Mouse (Mus musculus) MEL (cell line): Measurements from ENCODE around the gene Dglucy. TPM values are rescaled to one million over a fixed set of nuclear protein-coding genes. Genes with fewer than 3 reads are reported as not detected.

Experiments
- DNase-seq: peaks from one replicate; pipeline ENCODE4 v3.0.0; 2011; ENCODE audit warnings: low read depth, low spot score
- H3K27ac ChIP-seq: 2 replicates; pipeline ENCODE4 v1.5.1; 2012; ENCODE audit warnings: low read depth, mild to moderate bottlenecking, control low read depth, low read length, moderate library complexity; ENCODE audit not compliant: control insufficient read depth
- H3K27me3 ChIP-seq, 2 experiments: fragments of 150-350 bp in 1 of 2; sonication (generic) in 1 of 2; 2 replicates each; pipeline ENCODE4 v1.6.1; 2012; ENCODE audit warnings: low read length in 2 of 2, mild to moderate bottlenecking in 2 of 2, improper control_type of control experiment in 1 of 2, moderate library complexity in 1 of 2; ENCODE audit not compliant: insufficient read depth in 2 of 2, control insufficient read depth in 1 of 2
- H3K36me3 ChIP-seq, 2 experiments: 2 replicates each; pipeline ENCODE4 v1.6.1; 2012 to 2014; ENCODE audit warnings: low read length in 2 of 2, improper control_type of control experiment in 1 of 2, inconsistent platforms in 1 of 2, mild to moderate bottlenecking in 1 of 2; ENCODE audit not compliant: insufficient read depth in 2 of 2, control insufficient read depth in 1 of 2
- H3K4me1 ChIP-seq, 2 experiments: fragments of 150-350 bp in 1 of 2; sonication (generic) in 1 of 2; 2 replicates each; pipeline ENCODE4 v1.6.1; 2012; ENCODE audit warnings: low read length in 2 of 2, improper control_type of control experiment in 1 of 2, mild to moderate bottlenecking in 1 of 2; ENCODE audit not compliant: insufficient read depth in 2 of 2, control insufficient read depth in 1 of 2
- H3K4me3 ChIP-seq, 2 experiments: fragments of 150-350 bp in 1 of 2; sonication (generic) in 1 of 2; 2 replicates each; pipeline ENCODE4 v1.5.1; 2012; ENCODE audit warnings: low read depth in 2 of 2, low read length in 2 of 2, mild to moderate bottlenecking in 2 of 2, moderate library complexity in 2 of 2, control low read depth in 1 of 2, improper control_type of control experiment in 1 of 2; ENCODE audit not compliant: control insufficient read depth in 1 of 2, insufficient read depth in 1 of 2
- H3K79me2 ChIP-seq: 2 replicates; pipeline ENCODE4 v1.6.1; 2012; ENCODE audit warnings: mild to moderate bottlenecking, low read length, moderate library complexity; ENCODE audit not compliant: control insufficient read depth, poor library complexity, insufficient read depth
- H3K9ac ChIP-seq: 2 replicates; pipeline ENCODE4 v1.6.1; 2012; ENCODE audit warnings: low read depth, mild to moderate bottlenecking, control low read depth, low read length, moderate library complexity; ENCODE audit not compliant: control insufficient read depth, poor library complexity, severe bottlenecking
- H3K9me3 ChIP-seq: fragments of 150-350 bp; sonication (generic); replicated peaks from 2 replicates; pipeline ENCODE4 v1.6.1; 2012; ENCODE audit warnings: mild to moderate bottlenecking, low read length, improper control_type of control experiment, moderate library complexity; ENCODE audit not compliant: insufficient read depth
- BHLHE40 ChIP-seq: IDR thresholded peaks from 2 replicates; pipeline ENCODE4 v1.6.1; 2012; ENCODE audit warnings: low read depth, mild to moderate bottlenecking, inconsistent platforms, low read length, improper control_type of control experiment, borderline replicate concordance
- CTCF ChIP-seq, 3 experiments: IDR thresholded peaks in 2 of 3; conservative IDR thresholded peaks in 1 of 3; 2 replicates each; pipeline ENCODE4 v1.5.1; 2011 to 2012; ENCODE audit warnings: low read length in 3 of 3, low read depth in 2 of 3, mild to moderate bottlenecking in 2 of 3, improper control_type of control experiment in 1 of 3, inconsistent platforms in 1 of 3, mixed read lengths in 1 of 3, moderate library complexity in 1 of 3; ENCODE audit not compliant: control insufficient read depth in 1 of 3, insufficient read depth in 1 of 3, poor library complexity in 1 of 3, severe bottlenecking in 1 of 3
- GABPA ChIP-seq: IDR thresholded peaks from 2 replicates; pipeline ENCODE4 v1.6.1; 2012; ENCODE audit warnings: low read depth, mild to moderate bottlenecking, inconsistent platforms, low read length, improper control_type of control experiment, moderate library complexity
- KAT2A ChIP-seq: conservative IDR thresholded peaks from 2 replicates; pipeline ENCODE4 v1.6.1; 2012; ENCODE audit warnings: low read depth, low read length, improper control_type of control experiment, inconsistent platforms
- MAFK ChIP-seq: IDR thresholded peaks from 2 replicates; pipeline ENCODE4 v1.6.1; 2011; ENCODE audit warnings: low read depth, mild to moderate bottlenecking, low read length, improper control_type of control experiment, borderline replicate concordance
- MEF2A ChIP-seq: IDR thresholded peaks from 2 replicates; pipeline ENCODE4 v1.6.1; 2014; ENCODE audit warnings: low read depth, mild to moderate bottlenecking, inconsistent platforms, low read length, improper control_type of control experiment; ENCODE audit not compliant: poor library complexity, insufficient replicate concordance, severe bottlenecking; ENCODE audit errors: extremely low read depth
- MXI1 ChIP-seq: IDR thresholded peaks from 2 replicates; pipeline ENCODE4 v1.6.1; 2011; ENCODE audit warnings: mild to moderate bottlenecking, low read depth, low read length, improper control_type of control experiment
- MYB ChIP-seq: IDR thresholded peaks from 2 replicates; pipeline ENCODE4 v1.6.1; 2011; ENCODE audit warnings: mild to moderate bottlenecking, low read depth, low read length, improper control_type of control experiment
- NELFE ChIP-seq: IDR thresholded peaks from 2 replicates; pipeline ENCODE4 v1.6.1; 2011; ENCODE audit warnings: low read depth, low read length, improper control_type of control experiment
- NRF1 ChIP-seq: IDR thresholded peaks from 2 replicates; pipeline ENCODE4 v1.6.1; 2014; ENCODE audit warnings: low read depth, mild to moderate bottlenecking, inconsistent platforms, low read length, improper control_type of control experiment, moderate library complexity; ENCODE audit not compliant: poor library complexity, insufficient read depth, severe bottlenecking
- POLR2A ChIP-seq, 2 experiments: IDR thresholded peaks; 2 replicates each; pipeline ENCODE4 v1.6.1; 2011 to 2012; ENCODE audit warnings: low read length in 2 of 2, mild to moderate bottlenecking in 2 of 2, control low read depth in 1 of 2, improper control_type of control experiment in 1 of 2, low read depth in 1 of 2, moderate library complexity in 1 of 2; ENCODE audit not compliant: control insufficient read depth in 1 of 2, insufficient read depth in 1 of 2, poor library complexity in 1 of 2
- RCOR1 ChIP-seq: IDR thresholded peaks from 2 replicates; pipeline ENCODE4 v1.6.1; 2012; ENCODE audit warnings: low read depth, mild to moderate bottlenecking, inconsistent platforms, low read length, improper control_type of control experiment
- TBP ChIP-seq: IDR thresholded peaks from 2 replicates; pipeline ENCODE4 v1.8.0; 2011; ENCODE audit warnings: low read depth, low read length, improper control_type of control experiment
- TCF12 ChIP-seq: IDR thresholded peaks from 2 replicates; pipeline ENCODE4 v1.6.1; 2014; ENCODE audit warnings: low read depth, mild to moderate bottlenecking, inconsistent platforms, low read length, improper control_type of control experiment, moderate library complexity
- UBTF ChIP-seq: IDR thresholded peaks from 2 replicates; pipeline ENCODE4 v1.6.1; 2012; ENCODE audit warnings: low read depth, mild to moderate bottlenecking, inconsistent platforms, low read length, improper control_type of control experiment, moderate library complexity, borderline replicate concordance; ENCODE audit not compliant: insufficient read depth
- USF2 ChIP-seq, 2 experiments: IDR thresholded peaks; 2 replicates each; pipeline ENCODE4 v1.6.1; 2011 to 2012; ENCODE audit warnings: improper control_type of control experiment in 2 of 2, low read length in 2 of 2, borderline replicate concordance in 1 of 2, inconsistent platforms in 1 of 2, low read depth in 1 of 2, mild to moderate bottlenecking in 1 of 2; ENCODE audit not compliant: insufficient read depth in 1 of 2
- ZC3H11A ChIP-seq: IDR thresholded peaks from 2 replicates; pipeline ENCODE4 v1.6.1; 2012; ENCODE audit warnings: low read depth, mild to moderate bottlenecking, inconsistent platforms, low read length, improper control_type of control experiment
- ZMIZ1 ChIP-seq: IDR thresholded peaks from 2 replicates; pipeline ENCODE4 v1.6.1; 2012; ENCODE audit warnings: low read depth, mild to moderate bottlenecking, inconsistent platforms, low read length, improper control_type of control experiment, moderate library complexity
- ZNF384 ChIP-seq: IDR thresholded peaks from 2 replicates; pipeline ENCODE4 v1.6.1; 2012; ENCODE audit warnings: low read depth, mild to moderate bottlenecking, inconsistent platforms, low read length, improper control_type of control experiment
- polyA plus RNA-seq, 2 experiments: library from polyadenylated mRNA; stranded (reverse) in 1 of 2; unstranded in 1 of 2; fragments of >175 nt in 1 of 2; fragments of >200 nt in 1 of 2; gene quantifications; 2 replicates each; pipeline versions ENCODE4 v1.2.1 to v1.2.4; 2012; ENCODE audit warnings: low replicate concordance in 2 of 2, low read depth in 1 of 2; ENCODE audit not compliant: insufficient read length in 2 of 2, insufficient read depth in 1 of 2, missing spikeins in 1 of 2
- total RNA-seq: library from RNA; depleted of rRNA; stranded (reverse); fragments of 300-350 nt; gene quantifications from 2 replicates; pipeline ENCODE4 v1.2.3, GENCODE M21; 2012

Dglucy gene
- total and polyA plus RNA-seq, 3 experiments = 0.03 TPM; not detected in 2

GRCm38 (mm10) chr12:100738498-100738897, 40.4 kb upstream of the Dglucy start:
- H3K9ac ChIP-seq = no peak overlapping the region
- H3K4me1 ChIP-seq = peaks cover 0 to 4% of the 10 kb centered on the region in 2 experiments; a peak in 1 of 4 replicates
- H3K4me3 ChIP-seq = no peak overlapping the region
- no peaks in the 10 kb centered on the region for H3K36me3 ChIP-seq
- no peak for DNase-seq
- no peaks in the 10 kb centered on the region; a peak in 2 of 4 replicates for H3K27me3 ChIP-seq
- no peaks in the 10 kb centered on the region for H3K9me3 ChIP-seq
- H3K79me2 ChIP-seq = no peaks in the 10 kb centered on the region
- TF ChIP-seq GABPA = no peak
- no peak for TF ChIP-seq POLR2A (IDR thresholded peaks at IDR 0.05; ENCODE audit: control insufficient read depth in 1 of 2, insufficient read depth in 1 of 2, low read depth in 1 of 2, low read length in 2 of 2, poor library complexity in 1 of 2)
- TF ChIP-seq ZNF384 = no peak
- TF ChIP-seq MAFK = no peak
- TF ChIP-seq UBTF = no peak
- TF ChIP-seq BHLHE40 = no peak
- no peak for TF ChIP-seq TCF12
- no peak for TF ChIP-seq CTCF (IDR thresholded peaks at IDR 0.05 in 2 of 3, conservative IDR thresholded peaks at IDR 0.05 in 1 of 3; ENCODE audit: control insufficient read depth in 1 of 3, insufficient read depth in 1 of 3, low read depth in 2 of 3, low read length in 3 of 3, poor library complexity in 1 of 3, severe bottlenecking in 1 of 3)
- no peak for TF ChIP-seq MEF2A
- no peak for TF ChIP-seq TBP
- H3K27ac ChIP-seq = no peak overlapping the region

DNA sequence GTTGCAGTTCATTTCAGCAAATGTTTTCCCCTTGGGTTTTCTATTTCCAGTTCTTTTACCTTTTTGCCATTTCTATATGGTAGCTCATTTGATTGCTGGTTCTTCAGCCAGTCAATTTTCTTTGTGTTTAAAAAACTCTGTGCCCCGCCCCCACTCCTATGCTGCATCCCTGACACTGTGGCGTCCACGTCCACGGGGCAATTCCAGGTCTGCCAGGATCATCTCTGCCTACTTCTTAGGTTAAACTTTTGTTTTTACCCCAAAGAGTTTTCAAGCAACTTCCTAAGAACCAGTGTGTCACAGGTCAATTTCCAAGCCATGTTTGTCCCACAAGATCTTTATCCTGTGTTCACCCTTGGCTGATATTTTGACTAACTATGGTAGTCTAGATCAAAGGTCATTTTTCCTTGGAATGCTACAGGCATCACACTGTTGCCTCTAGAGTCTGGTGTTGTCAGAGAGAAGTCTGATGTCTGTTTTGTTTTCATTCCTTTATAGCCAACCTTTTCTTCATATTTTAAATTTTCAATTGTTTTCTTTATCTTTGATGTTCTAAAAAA, 39.8 kb upstream of the Dglucy start:
- H3K27me3 ChIP-seq = no peaks in the 10 kb centered on the region; a peak in 2 of 4 replicates
- no peak overlapping the region for H3K4me3 ChIP-seq
- H3K9ac ChIP-seq = no peak overlapping the region
- no peak for DNase-seq
- H3K9me3 ChIP-seq = no peaks in the 10 kb centered on the region
- H3K36me3 ChIP-seq = no peaks in the 10 kb centered on the region
- H3K27ac ChIP-seq = no peak overlapping the region
- TF ChIP-seq NRF1 = no peak
- no peak for TF ChIP-seq MYB
- no peak for TF ChIP-seq MXI1
- TF ChIP-seq, all 39 proteins: peak for 0
- Histone ChIP-seq H3K4me1 (peaks cover 0 to 4% of the 10 kb centered on the region in 2 experiments; a peak in 1 of 4 replicates), H3K79me2 (no peaks in the 10 kb centered on the region)

GRCm38 (mm10) chr12:100740313-100740712, 38.5 kb upstream of the Dglucy start:
- TF ChIP-seq RCOR1 (no peak), ZMIZ1 (no peak), KAT2A (no peak), MAFK (no peak), USF2 (IDR thresholded peaks at IDR 0.05; ENCODE audit: borderline replicate concordance in 1 of 2, insufficient read depth in 1 of 2, low read depth in 1 of 2, low read length in 2 of 2) (no peak), CTCF (IDR thresholded peaks at IDR 0.05 in 2 of 3, conservative IDR thresholded peaks at IDR 0.05 in 1 of 3; ENCODE audit: control insufficient read depth in 1 of 3, insufficient read depth in 1 of 3, low read depth in 2 of 3, low read length in 3 of 3, poor library complexity in 1 of 3, severe bottlenecking in 1 of 3) (no peak), MYB (no peak), ZC3H11A (no peak), NELFE (no peak), GABPA (no peak), POLR2A (IDR thresholded peaks at IDR 0.05; ENCODE audit: control insufficient read depth in 1 of 2, insufficient read depth in 1 of 2, low read depth in 1 of 2, low read length in 2 of 2, poor library complexity in 1 of 2) (no peak)

More at GRCm38 (mm10) chr12:100740313-100740712, 38.5 kb upstream of the Dglucy start:
- H3K9me3 ChIP-seq = no peaks in the 10 kb centered on the region
- H3K27me3 ChIP-seq = no peaks in the 10 kb centered on the region; a peak in 3 of 4 replicates
- H3K4me3 ChIP-seq = no peak overlapping the region
- H3K9ac ChIP-seq = no peak overlapping the region
- H3K36me3 ChIP-seq = no peaks in the 10 kb centered on the region
- no peak overlapping the region for H3K27ac ChIP-seq
- peak; percentile 21 for DNase-seq
- H3K79me2 ChIP-seq = no peaks in the 10 kb centered on the region
- 0 out of 4 replicates have a peak, but pooled peaks cover 0 to 4% of the 10 kb centered on the region in 2 experiments for H3K4me1 ChIP-seq
